Mouse (Mus musculus) spleen, adult 2 months (tissue): ENCODE measurements around the gene Bbs2. TPM values are rescaled to one million over a fixed set of nuclear protein-coding genes. Genes with fewer than 3 reads are reported as not detected.

Source experiments
- DNase-seq, 2 experiments: peaks; one replicate each; pipeline versions ENCODE4 v3.0.0 to v3.0.0-alpha.2; 2012 to 2021; ENCODE audit warnings: low spot score in 2 of 2, low read depth in 1 of 2
- H3K27ac ChIP-seq: fragments of 200-500 bp; 2 replicates; pipeline ENCODE4 v1.5.1; 2012; ENCODE audit warnings: low read length, inconsistent platforms; ENCODE audit not compliant: insufficient read depth
- H3K27me3 ChIP-seq: fragments of 200-500 bp; 2 replicates; pipeline ENCODE4 v1.6.1; 2012; ENCODE audit warnings: mild to moderate bottlenecking, moderate library complexity, low read length, inconsistent platforms; ENCODE audit not compliant: control insufficient read depth, insufficient read depth
- H3K36me3 ChIP-seq: fragments of 200-500 bp; 2 replicates; pipeline ENCODE4 v1.6.1; 2012; ENCODE audit warnings: mild to moderate bottlenecking, low read length, inconsistent platforms; ENCODE audit not compliant: control insufficient read depth, insufficient read depth
- H3K4me1 ChIP-seq: fragments of 200-500 bp; 2 replicates; pipeline ENCODE4 v1.6.1; 2011; ENCODE audit warnings: inconsistent platforms; ENCODE audit not compliant: control insufficient read depth, insufficient read depth, insufficient read length
- H3K4me3 ChIP-seq: fragments of 200-500 bp; 2 replicates; pipeline ENCODE4 v1.5.1; 2011; ENCODE audit warnings: mild to moderate bottlenecking, inconsistent platforms; ENCODE audit not compliant: insufficient read depth, insufficient read length; ENCODE audit errors: extremely low read depth
- CTCF ChIP-seq: fragments of 200-500 bp; IDR thresholded peaks from 2 replicates; pipeline ENCODE4 v1.5.1; 2011; ENCODE audit warnings: mild to moderate bottlenecking, inconsistent platforms; ENCODE audit not compliant: insufficient read depth, insufficient read length, insufficient replicate concordance; ENCODE audit errors: extremely low read depth
- POLR2A ChIP-seq: fragments of 200-500 bp; IDR thresholded peaks from 2 replicates; pipeline ENCODE4 v1.6.1; 2011; ENCODE audit warnings: low read depth, low read length, inconsistent platforms
- whole genome bisulfite sequencing: fragments of 180-500 bp; shearing (Covaris S2); methylation state at CpG from one replicate; pipeline ENCODE4 v1.1.7; 2018; 5-methylcytosine and 5-hydroxymethylcytosine counted together
- polyA plus RNA-seq: library from polyadenylated mRNA; depleted of rRNA; stranded (reverse); fragments of >200 nt; gene quantifications from 2 replicates; pipeline ENCODE4 v1.2.3, GENCODE M21; 2012

Bbs2 gene
- polyA plus RNA-seq, 1 experiment, result 12.1 TPM

- Histone ChIP-seq H3K4me3 (no peak overlapping the region), H3K27ac (no peak overlapping the region), H3K4me1 (no peaks in the 10 kb centered on the region), H3K36me3 (peaks cover 20% of the 10 kb centered on the region), H3K27me3 (no peaks in the 10 kb centered on the region)
- DNase-seq, result no peak
- WGBS, result 93% methylated on average over 11 of the region's 11 CpGs
- TF ChIP-seq CTCF (no peak), POLR2A (no peak)
Measured at GRCm38 (mm10) chr8:94066121-94066863, 32.4 kb downstream of the Bbs2 start.

GRCm38 (mm10) chr8:94057157-94057854 lies 41.4 kb downstream of the Bbs2 start:
- 87% methylated on average over 6 of the region's 6 CpGs for WGBS
- no peaks in the 10 kb centered on the region for H3K4me1 ChIP-seq
- DNase-seq, result peak in 1 of 2 experiments; percentile 18
- H3K27me3 ChIP-seq, result no peaks in the 10 kb centered on the region
- H3K36me3 ChIP-seq, result peaks cover 13% of the 10 kb centered on the region; the same call in 1 of the 2 replicates
- no peak overlapping the region for H3K4me3 ChIP-seq
- TF ChIP-seq POLR2A (no peak), CTCF (peak; percentile 51; the same call in 1 of the 2 replicates)
- no peak overlapping the region for H3K27ac ChIP-seq

GRCm38 (mm10) chr8:94052696-94053095 lies 46.0 kb downstream of the Bbs2 start:
- H3K36me3 ChIP-seq, result peaks cover 14% of the 10 kb centered on the region; the same call in 1 of the 2 replicates
- H3K27ac ChIP-seq, result no peak overlapping the region
- no peak for TF ChIP-seq POLR2A
- TF ChIP-seq CTCF, result no peak
- no peaks in the 10 kb centered on the region for H3K27me3 ChIP-seq
- DNase-seq, result no peak
- no peak overlapping the region for H3K4me3 ChIP-seq
- no peaks in the 10 kb centered on the region for H3K4me1 ChIP-seq
- WGBS, result 91% methylated on average over 12 of the region's 12 CpGs

- no peak for TF ChIP-seq POLR2A
- TF ChIP-seq CTCF, result no peak
- 89% methylated on average over 2 of the region's 2 CpGs for WGBS
- H3K4me1 ChIP-seq, result no peaks in the 10 kb centered on the region
- DNase-seq, result no peak
- no peaks in the 10 kb centered on the region for H3K27me3 ChIP-seq
- no peak overlapping the region for H3K4me3 ChIP-seq
- peaks cover 3% of the 10 kb centered on the region; the same call in 1 of the 2 replicates for H3K36me3 ChIP-seq
- no peak overlapping the region for H3K27ac ChIP-seq
Measured at GRCm38 (mm10) chr8:94047845-94048244, 50.9 kb downstream of the Bbs2 start.

- Histone ChIP-seq H3K27me3 (no peaks in the 10 kb centered on the region), H3K4me1 (peaks cover 6% of the 10 kb centered on the region), H3K4me3 (peak overlapping the region; percentile 97), H3K36me3 (peaks cover 1% of the 10 kb centered on the region; the same call in 1 of the 2 replicates), H3K27ac (no peak overlapping the region)
- no peak for DNase-seq
- WGBS, result 6% methylated on average over 15 of the region's 15 CpGs
- TF ChIP-seq CTCF (no peak), POLR2A (no peak)
Measured at GRCm38 (mm10) chr8:94037806-94038205, 60.9 kb downstream of the Bbs2 start.

- Histone ChIP-seq H3K4me1 (peaks cover 6% of the 10 kb centered on the region), H3K36me3 (peaks cover 1% of the 10 kb centered on the region; the same call in 1 of the 2 replicates), H3K27ac (peak within 1 kb of the TSS; percentile 71), H3K27me3 (no peaks in the 10 kb centered on the region), H3K4me3 (peak within 1 kb of the TSS; percentile 97)
- peak; percentile 89 to 98 for DNase-seq
- under 1% methylated on average over 41 of the region's 41 CpGs for WGBS
- no peak for TF ChIP-seq POLR2A
- TF ChIP-seq CTCF, result no peak
Measured at GRCm38 (mm10) chr8:94036944-94037524, 61.7 kb downstream of the Bbs2 start, which contains the start of the genes Nudt21 and Ogfod1. Nudt21 (minus strand) TSS chr8:94037031. Ogfod1 (plus strand) TSS chr8:94037198.
